Mouse (Mus musculus) liver, embryonic 14.5 days (tissue): ENCODE results near the gene Cacna1a.

ENCODE experiments used
- CTCF ChIP-seq: IDR thresholded peaks from 2 replicates; pipeline ENCODE4 v1.5.1; 2016; ENCODE audit warnings: antibody characterized with exemption, low read depth, control low read depth
- EP300 ChIP-seq: IDR thresholded peaks from 2 replicates; pipeline ENCODE4 v1.6.1; 2016; ENCODE audit warnings: antibody characterized with exemption, low read depth

GRCm38 (mm10) chr8:84428034-84428433 is 39.8 kb downstream of the Cacna1a start:
- TF ChIP-seq EP300 (no peak), CTCF (no peak)
